Mouse (Mus musculus): ENCODE data around the gene Tpm4. TPM values are rescaled to one million over a fixed set of nuclear protein-coding genes. Genes with fewer than 3 reads are reported as not detected.
A peak's percentile ranks its signal among the peaks of the same experiment; 100 is the strongest.
"Not testable (repeated sequence)": the region's sequence is repeated elsewhere in the genome, so short reads cannot be mapped to it uniquely, and the experiment has no call there.

Tpm4 gene
- 906 and 927 TPM in 2 replicates for polyA plus RNA-seq (2015; fragmentation: Nextera tagmentation; extraction: Ambion mirVana)

DNA sequence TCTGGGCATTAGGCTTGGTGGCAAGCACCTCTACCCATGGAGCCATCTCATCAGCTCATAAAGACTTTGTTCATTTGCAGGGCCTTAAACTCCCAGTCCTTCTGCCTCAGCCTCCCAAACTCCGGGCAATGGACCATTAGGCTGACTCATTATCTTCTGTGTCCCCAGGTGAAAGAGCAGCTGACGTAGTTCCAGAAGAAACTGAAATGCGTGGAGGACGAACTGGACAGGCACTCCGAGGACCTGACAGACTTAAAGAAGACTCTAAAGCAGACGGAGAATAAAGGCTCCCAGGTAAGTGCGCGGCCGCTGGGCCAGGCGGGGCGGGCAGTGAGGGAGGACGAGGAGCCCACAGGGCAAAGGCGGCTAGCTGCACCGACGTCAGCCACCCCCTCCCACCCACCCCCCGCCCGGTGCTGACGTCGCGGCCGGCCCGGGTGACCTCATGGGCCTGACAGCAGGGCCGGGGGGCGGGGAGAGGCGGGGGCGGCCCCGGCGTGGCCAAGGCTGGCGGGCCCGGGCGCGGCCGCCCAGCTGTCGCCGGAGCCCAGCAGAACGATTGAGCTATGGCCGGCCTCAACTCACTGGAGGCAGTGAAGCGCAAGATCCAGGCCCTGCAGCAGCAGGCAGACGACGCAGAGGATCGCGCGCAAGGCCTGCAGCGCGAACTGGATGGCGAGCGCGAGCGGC lies at the start of gene Tpm4:
TSS of gene Tpm4 (plus strand) at position 220 of the 690 bp plus-strand sequence.
- peak; percentile 81 for ATAC-seq (ENCODE audit: low read depth)
- Histone ChIP-seq H3K36me3 (ENCODE audit: control insufficient read depth, insufficient read depth, low read length) (peaks cover 10% of the 10 kb centered on the region), H3K9ac (ENCODE audit: low read length) (peak within 1 kb of the TSS; percentile 99), H3K4me3 (ENCODE audit: low read length) (peak within 1 kb of the TSS; percentile 93), H3K4me1 (replicated peaks; ENCODE audit: control insufficient read depth, insufficient read depth, low read length) (peaks cover 33% of the 10 kb centered on the region), H3K27me3 (ENCODE audit: control insufficient read depth, insufficient read depth, low read depth, low read length) (no peaks in the 10 kb centered on the region), H3K9me3 (ENCODE audit: control insufficient read depth, low read length) (no peaks in the 10 kb centered on the region), H3K27ac (ENCODE audit: low read length) (peak within 1 kb of the TSS; percentile 100), H3K4me2 (ENCODE audit: low read depth, low read length) (peak within 1 kb of the TSS; percentile 69)
- WGBS = under 1% methylated on average over 24 of the region's 49 CpGs

DNA sequence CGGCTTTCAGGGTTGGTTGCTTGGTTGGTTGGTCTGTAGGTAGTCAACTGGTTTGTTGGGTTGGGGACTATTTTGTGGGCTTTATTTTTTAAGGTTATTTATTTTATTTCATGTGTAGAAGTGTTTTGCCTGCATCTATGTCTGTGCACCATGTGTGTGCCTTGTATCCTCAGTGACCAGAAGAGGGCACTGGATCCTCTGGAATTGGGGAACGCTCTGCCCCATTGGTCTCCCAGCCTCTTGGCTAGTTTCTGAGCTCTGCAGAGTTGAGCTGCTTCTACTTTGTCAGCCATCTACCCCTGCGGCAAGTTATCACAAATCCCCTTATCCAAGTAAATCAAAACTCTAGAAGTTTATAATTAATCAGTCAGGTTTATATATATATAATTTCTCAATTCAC lies 47.2 kb upstream of the Tpm4 start:
- ATAC-seq (ENCODE audit: low read depth); H3K9me3 ChIP-seq (ENCODE audit: control insufficient read depth, low read length): not testable (repeated sequence)
- 75% methylated on average over 3 of the region's 3 CpGs for WGBS

DNA sequence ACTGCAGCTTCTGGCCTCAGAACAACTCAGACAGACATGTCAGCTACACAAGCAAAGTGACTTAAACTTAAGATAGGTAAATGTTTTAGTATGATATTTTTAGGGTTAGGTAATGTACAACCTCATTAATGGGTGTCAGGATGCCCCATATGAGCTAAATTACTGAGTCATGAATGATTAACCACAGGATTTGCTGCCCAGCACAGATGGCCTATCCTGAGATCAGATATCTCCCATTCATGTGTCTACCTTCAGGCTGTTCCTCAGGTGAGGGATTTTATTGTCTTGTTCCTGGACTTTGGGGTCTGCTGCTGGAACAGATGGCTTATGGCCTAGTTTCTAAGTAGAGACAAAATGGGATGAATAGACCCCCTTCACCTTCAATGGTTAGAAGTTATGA lies 38.1 kb upstream of the Tpm4 start:
- H3K27ac ChIP-seq (ENCODE audit: low read length); H3K27me3 ChIP-seq (ENCODE audit: control insufficient read depth, insufficient read depth, low read depth, low read length); H3K9me3 ChIP-seq (ENCODE audit: control insufficient read depth, low read length); ATAC-seq (ENCODE audit: low read depth); H3K4me1 ChIP-seq (replicated peaks; ENCODE audit: control insufficient read depth, insufficient read depth, low read length); H3K36me3 ChIP-seq (ENCODE audit: control insufficient read depth, insufficient read depth, low read length); H3K9ac ChIP-seq (ENCODE audit: low read length); H3K4me2 ChIP-seq (ENCODE audit: low read depth, low read length); H3K4me3 ChIP-seq (ENCODE audit: low read length): not testable (repeated sequence)

More for the DNA sequence above, 47.2 kb upstream of the Tpm4 start:
- H3K9ac ChIP-seq (ENCODE audit: low read length); H3K27me3 ChIP-seq (ENCODE audit: control insufficient read depth, insufficient read depth, low read depth, low read length); H3K4me1 ChIP-seq (replicated peaks; ENCODE audit: control insufficient read depth, insufficient read depth, low read length); H3K27ac ChIP-seq (ENCODE audit: low read length); H3K4me3 ChIP-seq (ENCODE audit: low read length); H3K36me3 ChIP-seq (ENCODE audit: control insufficient read depth, insufficient read depth, low read length); H3K4me2 ChIP-seq (ENCODE audit: low read depth, low read length): not testable (repeated sequence)

DNA sequence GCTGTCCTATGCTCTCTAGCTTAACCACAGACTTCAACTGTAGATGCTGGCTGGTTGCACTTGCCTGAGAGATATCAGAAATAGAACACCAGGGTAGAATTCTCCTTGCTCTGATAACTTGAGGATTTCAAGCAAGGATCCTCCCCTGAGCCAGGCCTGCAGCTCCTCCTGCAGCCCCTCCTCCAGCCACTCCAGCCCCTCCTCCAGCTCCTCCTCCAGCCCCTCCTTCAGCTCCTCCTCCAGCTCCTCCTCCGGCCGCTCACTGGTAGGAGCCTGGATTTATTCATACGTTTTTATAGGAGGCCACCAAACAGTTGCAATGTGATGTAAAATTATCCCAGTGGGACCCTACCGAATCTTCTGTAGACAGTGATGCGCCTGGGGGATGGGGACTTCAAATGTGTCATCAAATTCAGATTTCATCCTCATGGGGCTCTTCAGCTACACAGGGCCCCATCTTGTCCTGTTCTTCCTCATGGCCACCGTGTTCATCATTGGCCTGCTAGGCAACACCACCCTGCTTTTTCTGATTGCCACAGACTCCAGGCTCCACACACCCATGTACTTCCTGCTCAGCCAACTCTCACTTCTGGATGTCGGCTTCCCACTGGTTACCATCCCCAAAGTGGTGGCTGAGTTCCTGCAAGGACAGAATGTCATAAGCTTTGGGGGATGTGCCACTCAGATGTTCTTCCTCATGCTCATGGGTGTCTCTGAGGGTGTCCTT lies 35.2 kb upstream of the Tpm4 start:
- H3K4me1 ChIP-seq (replicated peaks; ENCODE audit: control insufficient read depth, insufficient read depth, low read length); H3K36me3 ChIP-seq (ENCODE audit: control insufficient read depth, insufficient read depth, low read length); ATAC-seq (ENCODE audit: low read depth); H3K9me3 ChIP-seq (ENCODE audit: control insufficient read depth, low read length); H3K9ac ChIP-seq (ENCODE audit: low read length); H3K4me3 ChIP-seq (ENCODE audit: low read length); H3K27me3 ChIP-seq (ENCODE audit: control insufficient read depth, insufficient read depth, low read depth, low read length); H3K4me2 ChIP-seq (ENCODE audit: low read depth, low read length); H3K27ac ChIP-seq (ENCODE audit: low read length): not testable (repeated sequence)
- WGBS = 49% methylated on average over 6 of the region's 7 CpGs

DNA sequence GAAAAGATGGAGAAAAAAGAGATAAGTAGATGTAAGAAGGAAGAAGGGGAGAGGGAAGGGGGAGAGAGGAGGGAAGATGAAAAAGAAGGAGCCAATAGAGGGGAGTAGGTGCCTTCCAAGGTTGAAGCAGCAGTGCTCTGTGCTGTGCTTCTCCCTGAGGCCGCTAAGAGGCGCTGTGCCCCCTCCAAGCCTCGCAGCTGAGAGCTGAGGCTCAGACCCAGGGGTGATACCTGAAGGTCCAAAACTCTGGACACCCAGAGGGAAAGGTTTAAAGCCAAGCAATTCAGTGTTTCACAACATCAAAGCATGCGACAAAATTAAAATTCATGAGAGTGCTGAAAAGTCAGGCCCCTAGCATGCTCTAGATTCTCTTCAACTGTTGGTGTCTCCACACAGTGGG lies 29.6 kb upstream of the Tpm4 start:
- no peak overlapping the region for H3K4me2 ChIP-seq (ENCODE audit: low read depth, low read length)
- H3K27me3 ChIP-seq (ENCODE audit: control insufficient read depth, insufficient read depth, low read depth, low read length) = no peaks in the 10 kb centered on the region

DNA sequence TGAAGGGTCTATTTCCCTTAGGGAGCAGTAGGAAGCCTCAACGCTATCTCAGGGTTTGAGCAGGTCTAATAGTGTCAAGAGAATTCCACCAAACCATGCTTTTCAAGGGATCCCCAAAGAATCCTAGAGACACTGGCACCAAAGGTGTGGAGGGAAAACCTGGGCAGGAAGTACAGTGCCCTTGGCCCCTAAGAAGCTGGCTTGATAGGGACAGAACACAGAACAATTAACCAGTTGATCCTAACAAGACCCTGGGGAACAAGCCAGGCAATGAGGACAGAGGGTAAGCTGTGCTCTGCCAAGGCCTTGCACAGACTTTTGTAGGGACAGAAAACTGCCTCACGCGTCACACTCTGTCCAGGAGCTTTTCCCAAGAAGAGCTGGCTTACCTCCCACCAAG lies 28.0 kb upstream of the Tpm4 start, which contains the start of gene Olfr374:
TSS of gene Olfr374 (plus strand) at position 301 of the 400 bp plus-strand sequence.
- H3K4me2 ChIP-seq (ENCODE audit: low read depth, low read length) = no peak within 1 kb of the TSS
- H3K9me3 ChIP-seq (ENCODE audit: control insufficient read depth, low read length) = 0 out of 2 replicates have a peak, but pooled peaks cover 4% of the 10 kb centered on the region
- no peaks in the 10 kb centered on the region for H3K36me3 ChIP-seq (ENCODE audit: control insufficient read depth, insufficient read depth, low read length)
- H3K4me1 ChIP-seq (replicated peaks; ENCODE audit: control insufficient read depth, insufficient read depth, low read length) = no peaks in the 10 kb centered on the region
- no peak within 1 kb of the TSS for H3K27ac ChIP-seq (ENCODE audit: low read length)
- no peak for ATAC-seq (ENCODE audit: low read depth)
- H3K4me3 ChIP-seq (ENCODE audit: low read length) = no peak within 1 kb of the TSS
- no peaks in the 10 kb centered on the region for H3K27me3 ChIP-seq (ENCODE audit: control insufficient read depth, insufficient read depth, low read depth, low read length)
- 92% methylated on average over 3 of the region's 3 CpGs for WGBS
- H3K9ac ChIP-seq (ENCODE audit: low read length) = no peak within 1 kb of the TSS

More for the DNA sequence above, 29.6 kb upstream of the Tpm4 start:
- H3K36me3 ChIP-seq (ENCODE audit: control insufficient read depth, insufficient read depth, low read length) = no peaks in the 10 kb centered on the region
- no peaks in the 10 kb centered on the region for H3K4me1 ChIP-seq (replicated peaks; ENCODE audit: control insufficient read depth, insufficient read depth, low read length)
- 17% methylated on average over 4 of the region's 4 CpGs for WGBS
- 0 out of 2 replicates have a peak, but pooled peaks cover 4% of the 10 kb centered on the region for H3K9me3 ChIP-seq (ENCODE audit: control insufficient read depth, low read length)
- H3K9ac ChIP-seq (ENCODE audit: low read length) = no peak overlapping the region
- no peak overlapping the region for H3K4me3 ChIP-seq (ENCODE audit: low read length)
- no peak for ATAC-seq (ENCODE audit: low read depth)
- no peak overlapping the region for H3K27ac ChIP-seq (ENCODE audit: low read length)

DNA sequence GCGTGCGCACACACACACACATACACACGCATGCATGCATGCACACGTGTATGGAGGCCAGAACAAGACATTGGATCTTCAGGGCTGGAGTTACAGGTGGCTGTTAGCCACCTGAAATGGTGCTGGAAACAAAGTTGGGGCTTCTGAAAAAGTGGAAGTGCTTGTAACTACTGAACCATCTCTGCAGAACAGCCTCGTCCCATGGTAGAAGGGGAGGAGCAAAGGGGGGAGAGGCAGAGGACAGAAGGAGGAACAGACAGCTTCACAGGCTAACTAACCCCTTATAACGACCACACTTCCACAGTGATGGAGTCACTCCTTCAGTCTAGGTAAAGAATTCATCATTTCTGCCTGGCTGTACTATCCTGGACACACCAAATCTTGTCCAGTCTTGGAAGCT lies 23.9 kb upstream of the Tpm4 start:
- ATAC-seq (ENCODE audit: low read depth) = no peak
- Histone ChIP-seq H3K27me3 (ENCODE audit: control insufficient read depth, insufficient read depth, low read depth, low read length) (no peaks in the 10 kb centered on the region), H3K4me1 (replicated peaks; ENCODE audit: control insufficient read depth, insufficient read depth, low read length) (no peaks in the 10 kb centered on the region), H3K27ac (ENCODE audit: low read length) (no peak overlapping the region), H3K9me3 (ENCODE audit: control insufficient read depth, low read length) (no peaks in the 10 kb centered on the region), H3K4me3 (ENCODE audit: low read length) (no peak overlapping the region), H3K9ac (ENCODE audit: low read length) (no peak overlapping the region), H3K4me2 (ENCODE audit: low read depth, low read length) (no peak overlapping the region), H3K36me3 (ENCODE audit: control insufficient read depth, insufficient read depth, low read length) (no peaks in the 10 kb centered on the region)
- WGBS = 66% methylated on average over 6 of the region's 6 CpGs

DNA sequence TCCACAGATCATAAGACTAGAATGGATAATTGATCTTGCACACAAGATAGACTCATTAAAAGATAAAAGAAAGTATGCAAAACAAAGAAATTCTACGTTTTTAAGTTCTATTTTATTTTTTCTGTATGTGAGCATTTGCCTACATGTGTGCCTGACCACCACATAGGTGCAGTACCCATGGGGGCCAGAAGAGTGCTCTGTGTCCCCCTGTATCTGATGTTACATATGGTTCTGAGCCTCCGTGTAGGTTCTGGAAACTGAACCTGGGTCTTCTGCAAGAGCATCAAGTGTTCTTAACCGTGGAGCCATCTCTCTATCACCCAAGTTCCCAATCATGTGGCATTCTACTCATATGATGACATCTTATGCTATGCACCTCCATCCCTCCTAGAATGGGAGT lies 22.3 kb upstream of the Tpm4 start:
- H3K27ac ChIP-seq (ENCODE audit: low read length) = no peak overlapping the region
- H3K4me3 ChIP-seq (ENCODE audit: low read length) = no peak overlapping the region
- H3K4me1 ChIP-seq (replicated peaks; ENCODE audit: control insufficient read depth, insufficient read depth, low read length) = no peaks in the 10 kb centered on the region
- H3K9ac ChIP-seq (ENCODE audit: low read length) = no peak overlapping the region
- no peak overlapping the region for H3K4me2 ChIP-seq (ENCODE audit: low read depth, low read length)
- ATAC-seq (ENCODE audit: low read depth) = no peak
- WGBS = 56% methylated on average over 3 of the region's 3 CpGs
- no peaks in the 10 kb centered on the region for H3K27me3 ChIP-seq (ENCODE audit: control insufficient read depth, insufficient read depth, low read depth, low read length)
- no peaks in the 10 kb centered on the region for H3K36me3 ChIP-seq (ENCODE audit: control insufficient read depth, insufficient read depth, low read length)
- no peaks in the 10 kb centered on the region for H3K9me3 ChIP-seq (ENCODE audit: control insufficient read depth, low read length)

DNA sequence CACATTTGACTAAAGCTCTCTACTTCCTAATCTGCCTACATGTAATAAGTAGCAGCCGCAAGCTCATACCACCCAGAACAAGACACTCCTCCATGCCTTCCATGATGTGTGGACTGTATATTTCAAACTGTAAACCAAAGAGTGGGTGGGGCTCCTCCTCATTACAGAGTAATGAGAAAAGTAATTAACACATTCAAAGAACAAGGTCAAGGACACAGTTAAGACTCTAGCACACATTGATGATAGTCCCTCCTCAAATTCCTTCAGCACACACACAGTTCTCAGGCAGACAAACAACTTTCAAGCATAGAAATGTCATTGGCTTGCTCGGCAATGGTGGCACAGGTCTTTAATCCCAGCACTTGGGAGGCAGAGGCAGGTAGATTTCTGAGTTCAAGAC lies 19.6 kb upstream of the Tpm4 start:
- H3K4me3 ChIP-seq (ENCODE audit: low read length) = no peak overlapping the region
- no peaks in the 10 kb centered on the region for H3K9me3 ChIP-seq (ENCODE audit: control insufficient read depth, low read length)
- H3K4me1 ChIP-seq (replicated peaks; ENCODE audit: control insufficient read depth, insufficient read depth, low read length) = no peaks in the 10 kb centered on the region
- no peaks in the 10 kb centered on the region for H3K27me3 ChIP-seq (ENCODE audit: control insufficient read depth, insufficient read depth, low read depth, low read length)
- WGBS = 77% methylated on average over 2 of the region's 2 CpGs
- no peak for ATAC-seq (ENCODE audit: low read depth)
- no peak overlapping the region for H3K9ac ChIP-seq (ENCODE audit: low read length)
- H3K27ac ChIP-seq (ENCODE audit: low read length) = no peak overlapping the region
- H3K36me3 ChIP-seq (ENCODE audit: control insufficient read depth, insufficient read depth, low read length) = no peaks in the 10 kb centered on the region
- H3K4me2 ChIP-seq (ENCODE audit: low read depth, low read length) = no peak overlapping the region

Data from lung, embryonic 16.5 days (tissue).